Mouse (Mus musculus): ENCODE results near the gene Ankra2. TPM values are rescaled to one million over a fixed set of nuclear protein-coding genes. Genes with fewer than 3 reads are reported as not detected.

Gene Ankra2
- polyA plus RNA-seq, 2 experiments, result 8.0 to 10.0 TPM

GRCm38 (mm10) chr13:98313631-98314030, 50.8 kb downstream of the Ankra2 start:
- H3K4me2 ChIP-seq (ENCODE audit: low read depth), result no peak overlapping the region
- peaks cover 50% of the 10 kb centered on the region for H3K36me3 ChIP-seq (replicated peaks; ENCODE audit: control insufficient read depth, insufficient read depth, low read depth)
- DNase-seq (ENCODE audit: low read depth in 3 of 3, low spot score in 3 of 3) (no peak), ATAC-seq (ENCODE audit: insufficient read depth) (no peak)
- H3K9ac ChIP-seq (replicated peaks), result no peak overlapping the region
- no peak overlapping the region for H3K4me3 ChIP-seq (ENCODE audit: insufficient read depth in 1 of 2, low read depth in 2 of 2, low read length in 2 of 2)
- 51% methylated on average over 7 of the region's 7 CpGs for WGBS (ENCODE audit: insufficient replicate concordance)
- no peaks in the 10 kb centered on the region for H3K9me3 ChIP-seq (ENCODE audit: control insufficient read depth, low read length)
- TF ChIP-seq EP300 (IDR thresholded peaks at IDR 0.05; ENCODE audit: low read depth), result no peak
- no peak for TF ChIP-seq CTCF (IDR thresholded peaks at IDR 0.05; ENCODE audit: low read depth)
- H3K27me3 ChIP-seq (ENCODE audit: control insufficient read depth, insufficient read depth, low read length), result no peaks in the 10 kb centered on the region
- H3K4me1 ChIP-seq (replicated peaks; ENCODE audit: control insufficient read depth in 2 of 2, insufficient read depth in 2 of 2, low read length in 1 of 2), result peaks cover 7 to 12% of the 10 kb centered on the region in 2 experiments; a peak in 3 of 4 replicates
- no peak overlapping the region for H3K27ac ChIP-seq

- peak overlapping the region; percentile 93 for H3K4me2 ChIP-seq (ENCODE audit: low read depth)
- TF ChIP-seq CTCF (IDR thresholded peaks at IDR 0.05; ENCODE audit: low read depth), result no peak
- no peak for TF ChIP-seq EP300 (IDR thresholded peaks at IDR 0.05; ENCODE audit: low read depth)
- H3K4me1 ChIP-seq (replicated peaks; ENCODE audit: control insufficient read depth in 2 of 2, insufficient read depth in 2 of 2, low read length in 1 of 2), result peaks cover 7 to 12% of the 10 kb centered on the region in 2 experiments; a peak in 3 of 4 replicates
- H3K4me3 ChIP-seq (ENCODE audit: insufficient read depth in 1 of 2, low read depth in 2 of 2, low read length in 2 of 2), result peak overlapping the region; percentile 41 to 99; a peak in 3 of 4 replicates
- H3K36me3 ChIP-seq (replicated peaks; ENCODE audit: control insufficient read depth, insufficient read depth, low read depth), result peaks cover 38% of the 10 kb centered on the region
- H3K9me3 ChIP-seq (ENCODE audit: control insufficient read depth, low read length), result no peaks in the 10 kb centered on the region
- 47% methylated on average over 4 of the region's 4 CpGs for WGBS (ENCODE audit: insufficient replicate concordance)
- H3K9ac ChIP-seq (replicated peaks), result peak overlapping the region; percentile 96; the same call in 1 of the 2 replicates
- no peak for DNase-seq (ENCODE audit: low read depth in 3 of 3, low spot score in 3 of 3)
- H3K27me3 ChIP-seq (ENCODE audit: control insufficient read depth, insufficient read depth, low read length), result no peaks in the 10 kb centered on the region
- ATAC-seq (ENCODE audit: insufficient read depth), result no peak
- no peak overlapping the region for H3K27ac ChIP-seq
Observed at GRCm38 (mm10) chr13:98315124-98315523, 52.2 kb downstream of the Ankra2 start.

GRCm38 (mm10) chr13:98316140-98316479, 53.2 kb downstream of the Ankra2 start:
- Histone ChIP-seq H3K36me3 (replicated peaks; ENCODE audit: control insufficient read depth, insufficient read depth, low read depth) (peaks cover 28% of the 10 kb centered on the region), H3K4me1 (replicated peaks; ENCODE audit: control insufficient read depth in 2 of 2, insufficient read depth in 2 of 2, low read length in 1 of 2) (peaks cover 7 to 12% of the 10 kb centered on the region in 2 experiments; a peak in 3 of 4 replicates), H3K27ac (peak overlapping the region; percentile 70), H3K4me2 (ENCODE audit: low read depth) (peak overlapping the region; percentile 93), H3K9ac (replicated peaks) (peak overlapping the region; percentile 96), H3K27me3 (ENCODE audit: control insufficient read depth, insufficient read depth, low read length) (no peaks in the 10 kb centered on the region), H3K4me3 (ENCODE audit: insufficient read depth in 1 of 2, low read depth in 2 of 2, low read length in 2 of 2) (peak overlapping the region; percentile 96 to 99), H3K9me3 (ENCODE audit: control insufficient read depth, low read length) (no peaks in the 10 kb centered on the region)
- WGBS (ENCODE audit: insufficient replicate concordance), result under 1% methylated on average over 17 of the region's 17 CpGs
- TF ChIP-seq CTCF (IDR thresholded peaks at IDR 0.05; ENCODE audit: low read depth) (no peak), EP300 (IDR thresholded peaks at IDR 0.05; ENCODE audit: low read depth) (no peak)
- DNase-seq (ENCODE audit: low read depth in 3 of 3, low spot score in 3 of 3), result no peak
- no peak for ATAC-seq (ENCODE audit: insufficient read depth)

- peaks cover 23% of the 10 kb centered on the region for H3K36me3 ChIP-seq (replicated peaks; ENCODE audit: control insufficient read depth, insufficient read depth, low read depth)
- H3K27me3 ChIP-seq (ENCODE audit: control insufficient read depth, insufficient read depth, low read length), result no peaks in the 10 kb centered on the region
- H3K9me3 ChIP-seq (ENCODE audit: control insufficient read depth, low read length), result no peaks in the 10 kb centered on the region
- H3K4me2 ChIP-seq (ENCODE audit: low read depth), result peak within 1 kb of the TSS; percentile 93
- H3K9ac ChIP-seq (replicated peaks), result peak within 1 kb of the TSS; percentile 96
- peak within 1 kb of the TSS; percentile 96 to 99 for H3K4me3 ChIP-seq (ENCODE audit: insufficient read depth in 1 of 2, low read depth in 2 of 2, low read length in 2 of 2)
- ATAC-seq (ENCODE audit: insufficient read depth), result peak; percentile 89
- peak; percentile 47; the same call in 1 of the 2 replicates for TF ChIP-seq CTCF (IDR thresholded peaks at IDR 0.05; ENCODE audit: low read depth)
- TF ChIP-seq EP300 (IDR thresholded peaks at IDR 0.05; ENCODE audit: low read depth), result no peak
- WGBS (ENCODE audit: insufficient replicate concordance), result under 1% methylated on average over 86 of the region's 90 CpGs
- peaks cover 7 to 12% of the 10 kb centered on the region in 2 experiments; a peak in 3 of 4 replicates for H3K4me1 ChIP-seq (replicated peaks; ENCODE audit: control insufficient read depth in 2 of 2, insufficient read depth in 2 of 2, low read length in 1 of 2)
- DNase-seq (ENCODE audit: low read depth in 3 of 3, low spot score in 3 of 3), result peak; percentile 86 to 89 (median 86)
- H3K27ac ChIP-seq, result peak within 1 kb of the TSS; percentile 70
Observed at GRCm38 (mm10) chr13:98316480-98317245, 53.8 kb downstream of the Ankra2 start, which contains the start of gene Btf3. Btf3 (minus strand) TSS chr13:98317006.

GRCm38 (mm10) chr13:98317246-98317677, 54.4 kb downstream of the Ankra2 start:
- ATAC-seq (ENCODE audit: insufficient read depth), result peak; percentile 43; the same call in 1 of the 2 replicates
- Histone ChIP-seq H3K27ac (peak overlapping the region; percentile 68), H3K36me3 (replicated peaks; ENCODE audit: control insufficient read depth, insufficient read depth, low read depth) (peaks cover 17% of the 10 kb centered on the region), H3K4me1 (replicated peaks; ENCODE audit: control insufficient read depth in 2 of 2, insufficient read depth in 2 of 2, low read length in 1 of 2) (peaks cover 7 to 12% of the 10 kb centered on the region in 2 experiments; a peak in 3 of 4 replicates), H3K4me2 (ENCODE audit: low read depth) (peak overlapping the region; percentile 91), H3K9me3 (ENCODE audit: control insufficient read depth, low read length) (no peaks in the 10 kb centered on the region), H3K27me3 (ENCODE audit: control insufficient read depth, insufficient read depth, low read length) (no peaks in the 10 kb centered on the region), H3K9ac (replicated peaks) (peak overlapping the region; percentile 96), H3K4me3 (ENCODE audit: insufficient read depth in 1 of 2, low read depth in 2 of 2, low read length in 2 of 2) (peak overlapping the region; percentile 96 to 99)
- WGBS (ENCODE audit: insufficient replicate concordance), result under 1% methylated on average over 16 of the region's 16 CpGs
- peak in 2 of 3 experiments; percentile 16 to 30 for DNase-seq (ENCODE audit: low read depth in 3 of 3, low spot score in 3 of 3)
- no peak for TF ChIP-seq EP300 (IDR thresholded peaks at IDR 0.05; ENCODE audit: low read depth)
- no peak for TF ChIP-seq CTCF (IDR thresholded peaks at IDR 0.05; ENCODE audit: low read depth)
